Mouse (Mus musculus) myocyte (in vitro differentiated cells): ENCODE data around the gene Zfy1. TPM values are rescaled to one million over a fixed set of nuclear protein-coding genes. Genes with fewer than 3 reads are reported as not detected.
"Not testable (repeated sequence)": the region's sequence is repeated elsewhere in the genome, so short reads cannot be mapped to it uniquely, and the experiment has no call there.

Experiments
- H3K27me3 ChIP-seq: one replicate; pipeline ENCODE4 v1.6.1; 2011; ENCODE audit not compliant: control insufficient read depth, insufficient read depth, insufficient read length
- H3K36me3 ChIP-seq: one replicate; pipeline ENCODE4 v1.6.1; 2011; ENCODE audit not compliant: control insufficient read depth, insufficient read depth
- H3K4me2 ChIP-seq: one replicate; pipeline ENCODE4 v1.6.1; 2011; ENCODE audit warnings: low read depth, control low read depth
- H3K4me3 ChIP-seq: one replicate; pipeline ENCODE4 v1.5.1; 2011; ENCODE audit warnings: mild to moderate bottlenecking, control low read depth, moderate library complexity
- H3K79me2 ChIP-seq: one replicate; pipeline ENCODE4 v1.6.1; 2011; ENCODE audit not compliant: control insufficient read depth, insufficient read depth
- H3ac ChIP-seq: one replicate; pipeline ENCODE4 v1.6.1; 2011; ENCODE audit not compliant: control insufficient read depth, insufficient read length
- CEBPB ChIP-seq: IDR thresholded peaks from 2 replicates; pipeline ENCODE4 v1.6.1; 2011; ENCODE audit warnings: mild to moderate bottlenecking, moderate library complexity; ENCODE audit not compliant: poor library complexity, insufficient read depth, severe bottlenecking
- E2F4 ChIP-seq: IDR thresholded peaks from one replicate; pipeline ENCODE4 v1.6.1; 2011; ENCODE audit warnings: mild to moderate bottlenecking, control low read depth, moderate library complexity; ENCODE audit not compliant: insufficient read depth
- MYOG ChIP-seq, 3 experiments: IDR thresholded peaks; one replicate each; pipeline ENCODE4 v1.6.1; 2011; ENCODE audit warnings: control low read depth in 2 of 3, low read depth in 2 of 3, mild to moderate bottlenecking in 2 of 3; ENCODE audit not compliant: insufficient read length in 2 of 3, control insufficient read depth in 1 of 3, insufficient read depth in 1 of 3
- POLR2A ChIP-seq: IDR thresholded peaks from one replicate; pipeline ENCODE4 v1.6.1; 2011; ENCODE audit warnings: low read depth, mild to moderate bottlenecking, control low read depth, moderate library complexity; ENCODE audit not compliant: insufficient read length
- POLR2AphosphoS2 ChIP-seq: IDR thresholded peaks from one replicate; pipeline ENCODE4 v1.6.1; 2011; ENCODE audit warnings: low read depth, control low read depth; ENCODE audit not compliant: insufficient read length
- REST ChIP-seq: IDR thresholded peaks from one replicate; pipeline ENCODE4 v1.6.1; 2011; ENCODE audit warnings: mild to moderate bottlenecking, control low read depth, moderate library complexity; ENCODE audit not compliant: insufficient read depth, insufficient read length
- TCF12 ChIP-seq: IDR thresholded peaks from one replicate; pipeline ENCODE4 v1.6.1; 2011; ENCODE audit warnings: mild to moderate bottlenecking, control low read depth; ENCODE audit not compliant: poor library complexity, insufficient read depth, severe bottlenecking
- TCF3 ChIP-seq: IDR thresholded peaks from one replicate; pipeline ENCODE4 v1.6.1; 2011; ENCODE audit warnings: low read depth, control low read depth; ENCODE audit not compliant: insufficient read length
- USF1 ChIP-seq: IDR thresholded peaks from one replicate; pipeline ENCODE4 v1.6.1; 2011; ENCODE audit warnings: low read depth, mild to moderate bottlenecking, control low read depth, moderate library complexity
- polyA plus RNA-seq: library from polyadenylated mRNA; unstranded; fragments of >200 nt; fragmentation: generic; extraction: Trizol; gene quantifications from one replicate; pipeline ENCODE4 v1.2.1, GENCODE M21; 2012; ENCODE audit warnings: missing spikeins

Gene Zfy1
- not detected for polyA plus RNA-seq

DNA sequence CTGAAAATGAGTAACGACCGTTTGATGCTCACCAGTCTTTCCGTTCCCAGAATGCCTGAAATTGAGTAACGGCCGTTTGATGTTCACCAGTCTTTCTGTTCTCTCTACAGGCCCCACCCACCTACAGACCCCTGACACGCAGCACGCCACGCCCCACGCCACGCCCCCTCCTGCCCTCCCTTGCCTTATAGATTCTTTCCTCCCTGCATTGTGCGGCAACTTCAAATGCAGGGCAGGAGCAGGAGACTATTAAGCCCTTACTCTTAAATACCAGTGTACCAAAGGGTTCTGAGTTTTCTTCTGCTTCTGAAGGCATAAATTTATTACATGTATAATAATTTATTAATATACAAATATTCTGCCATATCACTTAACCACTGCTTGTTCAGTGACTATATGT lies at the start of gene Zfy1:
Gene Zfy1, minus strand, starts transcription at position 101 of the 400 bp plus-strand sequence.
- not testable (repeated sequence) for H3ac ChIP-seq, H3K36me3 ChIP-seq, H3K4me2 ChIP-seq, H3K79me2 ChIP-seq, H3K27me3 ChIP-seq, H3K4me3 ChIP-seq

DNA sequence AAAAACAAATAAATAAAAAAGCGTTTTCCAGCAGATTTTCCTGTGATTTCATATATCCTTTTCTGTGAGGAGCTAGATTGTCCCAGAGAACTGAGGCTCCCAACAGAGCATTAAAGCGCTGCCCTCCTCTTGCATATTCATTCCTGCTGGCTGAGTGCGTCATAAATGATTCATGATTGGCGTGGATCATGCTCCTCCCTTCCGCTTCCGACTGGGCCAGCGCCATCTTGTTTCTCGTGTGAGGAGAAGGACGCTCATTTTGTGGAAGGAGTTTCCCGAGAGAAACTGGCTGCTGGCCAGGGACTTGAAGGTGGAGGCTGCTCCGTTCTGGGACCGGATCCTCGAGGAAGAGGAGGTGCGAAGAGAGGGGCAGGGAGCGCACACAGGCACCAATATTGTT lies 21.2 kb upstream of the Zfy1 start, which contains the start of gene Uba1y:
Gene Uba1y, plus strand, starts transcription at position 254 of the 400 bp plus-strand sequence.
- Histone ChIP-seq H3ac (no peak within 1 kb of the TSS), H3K27me3 (no peaks in the 10 kb centered on the region), H3K4me2 (no peak within 1 kb of the TSS), H3K79me2 (no peaks in the 10 kb centered on the region), H3K4me3 (no peak within 1 kb of the TSS), H3K36me3 (no peaks in the 10 kb centered on the region)
- no peak for TF ChIP-seq E2F4
- no peak for TF ChIP-seq REST
- TF ChIP-seq TCF12 = no peak
- no peak for TF ChIP-seq POLR2AphosphoS2
- no peak for TF ChIP-seq TCF3

DNA sequence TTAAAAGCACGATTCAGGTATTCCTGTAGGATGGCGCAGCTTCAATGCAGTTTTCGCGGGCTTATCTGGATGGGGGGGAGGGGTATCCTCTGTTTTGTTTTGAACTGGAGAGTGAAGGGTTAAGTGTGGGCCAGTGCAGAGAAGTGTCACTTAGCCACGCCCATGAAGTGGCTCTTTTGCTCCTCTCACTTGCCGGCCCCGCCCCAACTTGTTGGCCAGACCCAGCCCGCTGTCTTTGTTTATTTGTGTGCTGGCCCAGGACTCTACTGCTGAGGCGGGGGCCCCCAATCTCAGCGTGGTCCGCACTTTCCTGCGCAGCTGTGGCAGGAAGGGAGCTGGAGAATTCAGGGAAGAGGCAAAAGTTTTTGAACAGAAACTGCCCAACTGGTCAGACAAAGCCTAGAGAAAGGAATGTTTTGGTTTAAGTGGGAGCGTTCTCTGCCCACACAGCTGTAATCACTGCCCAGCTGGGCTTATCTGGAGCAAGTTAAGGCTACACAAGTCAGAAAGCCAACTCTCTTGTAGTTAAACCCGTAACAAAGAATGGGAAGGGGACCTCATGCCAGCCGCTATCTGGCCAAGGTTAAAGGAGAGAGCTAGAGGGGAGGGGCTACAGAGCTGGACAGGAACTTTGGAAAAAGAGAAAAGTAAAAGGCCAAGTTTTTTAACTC lies 11.9 kb upstream of the Zfy1 start:
- no peak overlapping the region for H3K4me3 ChIP-seq
- no peaks in the 10 kb centered on the region for H3K79me2 ChIP-seq
- H3K4me2 ChIP-seq = no peak overlapping the region
- no peak for TF ChIP-seq TCF12
- no peak for TF ChIP-seq USF1
- no peak for TF ChIP-seq POLR2AphosphoS2
- TF ChIP-seq POLR2A = no peak
- TF ChIP-seq MYOG (IDR thresholded peaks at IDR 0.05; ENCODE audit: control insufficient read depth in 1 of 3, insufficient read depth in 1 of 3, insufficient read length in 2 of 3, low read depth in 2 of 3) = no peak
- no peak for TF ChIP-seq CEBPB
- no peaks in the 10 kb centered on the region for H3K36me3 ChIP-seq
- no peaks in the 10 kb centered on the region for H3K27me3 ChIP-seq
- H3ac ChIP-seq = no peak overlapping the region

Other genes starting within 250 kb of the Zfy1 start
- gene Uba1y, start 21.2 kb upstream of the Zfy1 start, polyA plus RNA-seq = not detected
- gene Kdm5d, start 100.4 kb upstream of the Zfy1 start, polyA plus RNA-seq = not detected
- gene Eif2s3y, start 213.1 kb upstream of the Zfy1 start, polyA plus RNA-seq = not detected